Mouse (Mus musculus) MEL (cell line): ENCODE data around the gene Farp1. TPM values are rescaled to one million over a fixed set of nuclear protein-coding genes. Genes with fewer than 3 reads are reported as not detected.
A peak's percentile ranks its signal among the peaks of the same experiment; 100 is the strongest.

Experiments
- DNase-seq: peaks from one replicate; pipeline ENCODE4 v3.0.0; 2011; ENCODE audit warnings: low read depth, low spot score
- H3K27ac ChIP-seq: 2 replicates; pipeline ENCODE4 v1.5.1; 2012; ENCODE audit warnings: low read depth, mild to moderate bottlenecking, control low read depth, low read length, moderate library complexity; ENCODE audit not compliant: control insufficient read depth
- H3K27me3 ChIP-seq, 2 experiments: fragments of 150-350 bp in 1 of 2; sonication (generic) in 1 of 2; 2 replicates each; pipeline ENCODE4 v1.6.1; 2012; ENCODE audit warnings: low read length in 2 of 2, mild to moderate bottlenecking in 2 of 2, improper control_type of control experiment in 1 of 2, moderate library complexity in 1 of 2; ENCODE audit not compliant: insufficient read depth in 2 of 2, control insufficient read depth in 1 of 2
- H3K36me3 ChIP-seq, 2 experiments: 2 replicates each; pipeline ENCODE4 v1.6.1; 2012 to 2014; ENCODE audit warnings: low read length in 2 of 2, improper control_type of control experiment in 1 of 2, inconsistent platforms in 1 of 2, mild to moderate bottlenecking in 1 of 2; ENCODE audit not compliant: insufficient read depth in 2 of 2, control insufficient read depth in 1 of 2
- H3K4me1 ChIP-seq, 2 experiments: fragments of 150-350 bp in 1 of 2; sonication (generic) in 1 of 2; 2 replicates each; pipeline ENCODE4 v1.6.1; 2012; ENCODE audit warnings: low read length in 2 of 2, improper control_type of control experiment in 1 of 2, mild to moderate bottlenecking in 1 of 2; ENCODE audit not compliant: insufficient read depth in 2 of 2, control insufficient read depth in 1 of 2
- H3K4me3 ChIP-seq, 2 experiments: fragments of 150-350 bp in 1 of 2; sonication (generic) in 1 of 2; 2 replicates each; pipeline ENCODE4 v1.5.1; 2012; ENCODE audit warnings: low read depth in 2 of 2, low read length in 2 of 2, mild to moderate bottlenecking in 2 of 2, moderate library complexity in 2 of 2, control low read depth in 1 of 2, improper control_type of control experiment in 1 of 2; ENCODE audit not compliant: control insufficient read depth in 1 of 2, insufficient read depth in 1 of 2
- H3K79me2 ChIP-seq: 2 replicates; pipeline ENCODE4 v1.6.1; 2012; ENCODE audit warnings: mild to moderate bottlenecking, low read length, moderate library complexity; ENCODE audit not compliant: control insufficient read depth, poor library complexity, insufficient read depth
- H3K9ac ChIP-seq: 2 replicates; pipeline ENCODE4 v1.6.1; 2012; ENCODE audit warnings: low read depth, mild to moderate bottlenecking, control low read depth, low read length, moderate library complexity; ENCODE audit not compliant: control insufficient read depth, poor library complexity, severe bottlenecking
- H3K9me3 ChIP-seq: fragments of 150-350 bp; sonication (generic); replicated peaks from 2 replicates; pipeline ENCODE4 v1.6.1; 2012; ENCODE audit warnings: mild to moderate bottlenecking, low read length, improper control_type of control experiment, moderate library complexity; ENCODE audit not compliant: insufficient read depth
- CHD2 ChIP-seq: IDR thresholded peaks from 2 replicates; pipeline ENCODE4 v1.6.1; 2011; ENCODE audit warnings: low read length, improper control_type of control experiment
- CTCF ChIP-seq, 3 experiments: IDR thresholded peaks in 2 of 3; conservative IDR thresholded peaks in 1 of 3; 2 replicates each; pipeline ENCODE4 v1.5.1; 2011 to 2012; ENCODE audit warnings: low read length in 3 of 3, low read depth in 2 of 3, mild to moderate bottlenecking in 2 of 3, improper control_type of control experiment in 1 of 3, inconsistent platforms in 1 of 3, mixed read lengths in 1 of 3, moderate library complexity in 1 of 3; ENCODE audit not compliant: control insufficient read depth in 1 of 3, insufficient read depth in 1 of 3, poor library complexity in 1 of 3, severe bottlenecking in 1 of 3
- ETS1 ChIP-seq: IDR thresholded peaks from 2 replicates; pipeline ENCODE4 v1.6.1; 2012; ENCODE audit warnings: low read depth, mild to moderate bottlenecking, inconsistent platforms, low read length, improper control_type of control experiment, moderate library complexity
- GATA1 ChIP-seq: IDR thresholded peaks from 2 replicates; pipeline ENCODE4 v1.6.1; 2011; ENCODE audit warnings: low read depth, low read length, improper control_type of control experiment
- KAT2A ChIP-seq: conservative IDR thresholded peaks from 2 replicates; pipeline ENCODE4 v1.6.1; 2012; ENCODE audit warnings: low read depth, low read length, improper control_type of control experiment, inconsistent platforms
- MAZ ChIP-seq: IDR thresholded peaks from 2 replicates; pipeline ENCODE4 v1.6.1; 2012; ENCODE audit warnings: low read depth, mild to moderate bottlenecking, inconsistent platforms, low read length, improper control_type of control experiment
- MYB ChIP-seq: IDR thresholded peaks from 2 replicates; pipeline ENCODE4 v1.6.1; 2011; ENCODE audit warnings: mild to moderate bottlenecking, low read depth, low read length, improper control_type of control experiment
- MYC ChIP-seq: IDR thresholded peaks from 2 replicates; pipeline ENCODE4 v1.6.1; 2011; ENCODE audit warnings: low read depth, mild to moderate bottlenecking, low read length, improper control_type of control experiment, moderate library complexity
- NELFE ChIP-seq: IDR thresholded peaks from 2 replicates; pipeline ENCODE4 v1.6.1; 2011; ENCODE audit warnings: low read depth, low read length, improper control_type of control experiment
- POLR2AphosphoS2 ChIP-seq: IDR thresholded peaks from 2 replicates; pipeline ENCODE4 v1.6.1; 2011; ENCODE audit warnings: low read length, improper control_type of control experiment
- POLR2AphosphoS5 ChIP-seq: IDR thresholded peaks from 2 replicates; pipeline ENCODE4 v1.6.1; 2012; ENCODE audit warnings: low read depth, borderline replicate concordance, mild to moderate bottlenecking, inconsistent platforms, low read length, moderate library complexity, mixed read lengths
- RAD21 ChIP-seq: IDR thresholded peaks from 2 replicates; pipeline ENCODE4 v1.6.1; 2011; ENCODE audit warnings: mild to moderate bottlenecking, low read depth, low read length, improper control_type of control experiment
- SIN3A ChIP-seq: IDR thresholded peaks from 2 replicates; pipeline ENCODE4 v1.6.1; 2012; ENCODE audit warnings: low read length, improper control_type of control experiment, inconsistent platforms
- SMC3 ChIP-seq: IDR thresholded peaks from 2 replicates; pipeline ENCODE4 v1.6.1; 2011; ENCODE audit warnings: low read depth, low read length, improper control_type of control experiment
- TAL1 ChIP-seq: IDR thresholded peaks from 2 replicates; pipeline ENCODE4 v1.6.1; 2012; ENCODE audit warnings: mild to moderate bottlenecking, inconsistent platforms, low read length, moderate library complexity, mixed read lengths
- TBP ChIP-seq: IDR thresholded peaks from 2 replicates; pipeline ENCODE4 v1.8.0; 2011; ENCODE audit warnings: low read depth, low read length, improper control_type of control experiment
- TCF12 ChIP-seq: IDR thresholded peaks from 2 replicates; pipeline ENCODE4 v1.6.1; 2014; ENCODE audit warnings: low read depth, mild to moderate bottlenecking, inconsistent platforms, low read length, improper control_type of control experiment, moderate library complexity
- USF2 ChIP-seq, 2 experiments: IDR thresholded peaks; 2 replicates each; pipeline ENCODE4 v1.6.1; 2011 to 2012; ENCODE audit warnings: improper control_type of control experiment in 2 of 2, low read length in 2 of 2, borderline replicate concordance in 1 of 2, inconsistent platforms in 1 of 2, low read depth in 1 of 2, mild to moderate bottlenecking in 1 of 2; ENCODE audit not compliant: insufficient read depth in 1 of 2
- ZNF384 ChIP-seq: IDR thresholded peaks from 2 replicates; pipeline ENCODE4 v1.6.1; 2012; ENCODE audit warnings: low read depth, mild to moderate bottlenecking, inconsistent platforms, low read length, improper control_type of control experiment
- polyA plus RNA-seq, 2 experiments: library from polyadenylated mRNA; stranded (reverse) in 1 of 2; unstranded in 1 of 2; fragments of >175 nt in 1 of 2; fragments of >200 nt in 1 of 2; gene quantifications; 2 replicates each; pipeline versions ENCODE4 v1.2.1 to v1.2.4; 2012; ENCODE audit warnings: low replicate concordance in 2 of 2, low read depth in 1 of 2; ENCODE audit not compliant: insufficient read length in 2 of 2, insufficient read depth in 1 of 2, missing spikeins in 1 of 2
- total RNA-seq: library from RNA; depleted of rRNA; stranded (reverse); fragments of 300-350 nt; gene quantifications from 2 replicates; pipeline ENCODE4 v1.2.3, GENCODE M21; 2012

Gene Farp1
- total and polyA plus RNA-seq, 3 experiments = 0.62 to 1.1 TPM; not detected in 1

GRCm38 (mm10) chr14:121219226-121220039, 184.4 kb downstream of the Farp1 start:
- peak; percentile 11 for DNase-seq

GRCm38 (mm10) chr14:121220040-121220322, 185.0 kb downstream of the Farp1 start:
- DNase-seq = no peak
- H3K9ac ChIP-seq = no peak overlapping the region
- no peaks in the 10 kb centered on the region for H3K9me3 ChIP-seq
- H3K27me3 ChIP-seq = no peaks in the 10 kb centered on the region
- no peaks in the 10 kb centered on the region for H3K36me3 ChIP-seq
- no peaks in the 10 kb centered on the region for H3K79me2 ChIP-seq
- H3K4me1 ChIP-seq = peaks cover 0 to 3% of the 10 kb centered on the region in 2 experiments; a peak in 1 of 4 replicates
- H3K27ac ChIP-seq = no peak overlapping the region
- no peak for TF ChIP-seq ETS1
- no peak for TF ChIP-seq GATA1
- no peak for TF ChIP-seq USF2 (IDR thresholded peaks at IDR 0.05; ENCODE audit: borderline replicate concordance in 1 of 2, insufficient read depth in 1 of 2, low read depth in 1 of 2, low read length in 2 of 2)
- TF ChIP-seq KAT2A = no peak
- TF ChIP-seq MAZ = no peak
- TF ChIP-seq CHD2 = no peak
- no peak for TF ChIP-seq TAL1
- TF ChIP-seq TCF12 = no peak
- no peak for TF ChIP-seq TBP
- no peak for TF ChIP-seq MYB
- no peak overlapping the region for H3K4me3 ChIP-seq

More at GRCm38 (mm10) chr14:121219226-121220039, 184.4 kb downstream of the Farp1 start:
- no peak overlapping the region for H3K27ac ChIP-seq
- no peak for TF ChIP-seq RAD21
- TF ChIP-seq TCF12 = no peak
- no peak for TF ChIP-seq ZNF384
- TF ChIP-seq SMC3 = no peak
- no peak for TF ChIP-seq SIN3A
- TF ChIP-seq POLR2AphosphoS5 = no peak
- TF ChIP-seq MYC = no peak
- TF ChIP-seq CTCF (IDR thresholded peaks at IDR 0.05 in 2 of 3, conservative IDR thresholded peaks at IDR 0.05 in 1 of 3; ENCODE audit: control insufficient read depth in 1 of 3, insufficient read depth in 1 of 3, low read depth in 2 of 3, low read length in 3 of 3, poor library complexity in 1 of 3, severe bottlenecking in 1 of 3) = no peak
- TF ChIP-seq KAT2A = no peak
- TF ChIP-seq TAL1 = no peak
- no peak for TF ChIP-seq POLR2AphosphoS2
- TF ChIP-seq NELFE = no peak
- H3K27me3 ChIP-seq = no peaks in the 10 kb centered on the region
- no peaks in the 10 kb centered on the region for H3K9me3 ChIP-seq
- H3K79me2 ChIP-seq = no peaks in the 10 kb centered on the region
- peaks cover 0 to 3% of the 10 kb centered on the region in 2 experiments; a peak in 1 of 4 replicates for H3K4me1 ChIP-seq
- H3K9ac ChIP-seq = no peak overlapping the region
- no peaks in the 10 kb centered on the region for H3K36me3 ChIP-seq
- H3K4me3 ChIP-seq = no peak overlapping the region
